Mouse (Mus musculus) myocyte (in vitro differentiated cells): ENCODE measurements around the gene Lrrc8c.

Experiments used
- POLR2A ChIP-seq: IDR thresholded peaks from one replicate; pipeline ENCODE4 v1.6.1; 2011; ENCODE audit warnings: low read depth, mild to moderate bottlenecking, control low read depth, moderate library complexity; ENCODE audit not compliant: insufficient read length
- POLR2AphosphoS2 ChIP-seq: IDR thresholded peaks from one replicate; pipeline ENCODE4 v1.6.1; 2011; ENCODE audit warnings: low read depth, control low read depth; ENCODE audit not compliant: insufficient read length

GRCm38 (mm10) chr5:105644195-105644594 lies 125.0 kb downstream of the Lrrc8c start:
- TF ChIP-seq POLR2A (no peak), POLR2AphosphoS2 (no peak)
